Mouse (Mus musculus): ENCODE measurements at regions not wholly inside any gene's neighbourhood (a gene's known extent, or its start where the extent isn't known, plus 50 kb on each side); places are given as distances from the start of the nearest gene placed in this dataset.

DNA sequence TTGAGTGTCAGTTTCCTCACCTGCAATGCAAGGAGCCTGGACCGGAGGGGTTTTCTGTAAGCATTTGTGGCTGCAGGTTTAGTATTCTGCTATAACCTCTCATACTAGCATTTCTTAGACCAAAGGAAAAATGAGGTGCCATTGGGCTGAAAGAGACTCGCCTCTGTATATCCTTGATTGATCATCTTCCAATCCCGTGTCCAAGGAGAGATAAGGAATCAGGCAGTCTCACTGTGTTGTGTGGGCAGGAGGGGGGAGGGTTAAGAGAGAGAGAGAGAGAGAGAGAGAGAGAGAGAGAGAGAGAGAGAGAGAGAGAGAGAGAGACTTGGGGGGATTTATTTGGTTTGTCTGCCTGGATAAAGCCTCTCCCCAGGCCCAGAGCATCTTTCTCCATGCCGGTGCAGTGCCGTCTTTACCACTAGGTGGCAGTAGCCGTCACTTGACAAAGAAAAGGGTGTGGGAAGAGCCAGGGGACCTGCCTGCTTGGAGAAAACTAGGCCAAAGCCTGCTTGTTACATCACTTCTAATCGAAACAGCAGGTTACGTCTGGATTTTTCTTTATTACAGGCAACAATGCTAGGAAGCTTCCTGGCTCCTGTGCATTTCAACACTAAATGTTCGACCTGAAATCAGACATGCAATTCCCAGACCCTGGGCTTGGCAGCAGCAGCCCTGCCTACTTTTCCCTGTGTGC, 56.1 kb upstream of the Ces5a start:
- peak; percentile 90 for DNase-seq (ENCODE audit: low read depth, low spot score)

DNA sequence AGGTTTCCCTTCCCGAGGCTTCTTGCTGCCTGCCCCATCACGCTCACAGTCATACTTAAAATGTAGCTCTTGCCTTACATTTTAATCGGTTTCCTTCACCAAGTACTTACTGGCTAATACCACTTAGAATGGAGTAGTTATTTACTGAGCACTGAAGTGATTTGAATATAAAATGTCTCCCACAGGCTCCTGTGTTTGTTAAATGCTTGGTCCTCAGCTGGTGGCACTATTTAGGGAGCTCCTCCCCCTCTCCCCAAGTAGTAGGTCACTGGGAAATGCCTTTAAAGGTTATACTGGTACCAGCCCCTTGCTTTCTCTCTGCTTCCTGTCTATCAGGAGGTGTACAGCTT, 56.6 kb upstream of the Ces5a start:
- DNase-seq (ENCODE audit: low read depth, low spot score) = peak; percentile 47

DNA sequence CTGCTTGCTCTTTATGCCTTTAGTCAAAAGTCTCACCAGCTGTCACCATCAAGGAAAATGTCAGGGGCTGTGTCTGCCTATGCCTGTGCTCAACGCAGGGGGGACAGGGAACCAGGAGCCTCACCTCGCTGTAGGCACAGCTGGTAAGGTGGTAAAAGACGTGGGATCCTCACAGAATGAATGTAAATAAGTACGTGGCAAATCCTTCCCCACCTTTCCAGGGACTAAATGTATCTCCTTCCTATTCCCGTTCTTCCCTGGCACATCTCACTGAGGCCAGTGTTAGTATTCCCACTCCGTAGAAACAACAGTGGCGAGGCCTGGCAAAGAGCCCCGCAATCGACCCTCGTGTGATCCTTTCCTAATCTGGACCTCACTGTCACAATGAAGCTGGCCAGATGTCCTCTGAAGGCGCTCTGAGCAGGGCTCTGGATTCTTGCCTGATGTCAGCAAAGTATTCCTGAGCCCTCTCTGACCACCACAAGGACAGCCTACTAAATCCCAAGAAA, 63.0 kb upstream of the Ces5a start:
- DNase-seq (ENCODE audit: low read depth, low spot score) = no peak

- DNase-seq (ENCODE audit: low read depth, low spot score) = no peak
Observed at GRCm38 (mm10) chr8:93599306-93599705, 63.7 kb upstream of the Ces5a start.

GRCm38 (mm10) chr8:93599776-93600175, 64.1 kb upstream of the Ces5a start:
- DNase-seq (ENCODE audit: low read depth, low spot score) = no peak

- peak; percentile 18 for DNase-seq (ENCODE audit: low read depth, low spot score)
Observed at GRCm38 (mm10) chr8:93626807-93627526, 91.3 kb upstream of the Ces5a start.

GRCm38 (mm10) chr8:93627626-93628025, 92.0 kb upstream of the Ces5a start:
- no peak for DNase-seq (ENCODE audit: low read depth, low spot score)

- no peak for DNase-seq (ENCODE audit: low read depth, low spot score)
Observed at GRCm38 (mm10) chr8:93632896-93633295, 97.3 kb upstream of the Ces5a start.

DNA sequence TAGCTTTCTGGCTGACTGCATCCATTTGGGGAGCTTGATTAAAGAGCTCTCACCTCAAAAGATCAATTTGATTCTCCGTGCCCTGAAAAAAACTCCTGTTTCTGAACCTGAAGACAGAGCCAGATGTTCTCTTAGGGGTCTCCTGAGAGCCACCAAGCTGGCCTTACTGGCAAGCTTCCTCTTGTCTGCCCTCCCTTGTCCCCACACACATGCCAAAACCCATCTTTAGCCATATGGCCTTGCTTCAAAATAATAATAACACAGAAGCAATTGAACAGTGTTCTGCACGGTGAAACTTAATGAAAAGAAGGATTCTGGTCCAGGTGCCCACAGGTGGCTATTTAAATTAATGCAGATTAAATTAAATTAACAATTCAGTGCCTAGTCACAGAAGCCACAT, 107.1 kb upstream of the Ces5a start:
- no peak for DNase-seq (ENCODE audit: low read depth, low spot score)

DNA sequence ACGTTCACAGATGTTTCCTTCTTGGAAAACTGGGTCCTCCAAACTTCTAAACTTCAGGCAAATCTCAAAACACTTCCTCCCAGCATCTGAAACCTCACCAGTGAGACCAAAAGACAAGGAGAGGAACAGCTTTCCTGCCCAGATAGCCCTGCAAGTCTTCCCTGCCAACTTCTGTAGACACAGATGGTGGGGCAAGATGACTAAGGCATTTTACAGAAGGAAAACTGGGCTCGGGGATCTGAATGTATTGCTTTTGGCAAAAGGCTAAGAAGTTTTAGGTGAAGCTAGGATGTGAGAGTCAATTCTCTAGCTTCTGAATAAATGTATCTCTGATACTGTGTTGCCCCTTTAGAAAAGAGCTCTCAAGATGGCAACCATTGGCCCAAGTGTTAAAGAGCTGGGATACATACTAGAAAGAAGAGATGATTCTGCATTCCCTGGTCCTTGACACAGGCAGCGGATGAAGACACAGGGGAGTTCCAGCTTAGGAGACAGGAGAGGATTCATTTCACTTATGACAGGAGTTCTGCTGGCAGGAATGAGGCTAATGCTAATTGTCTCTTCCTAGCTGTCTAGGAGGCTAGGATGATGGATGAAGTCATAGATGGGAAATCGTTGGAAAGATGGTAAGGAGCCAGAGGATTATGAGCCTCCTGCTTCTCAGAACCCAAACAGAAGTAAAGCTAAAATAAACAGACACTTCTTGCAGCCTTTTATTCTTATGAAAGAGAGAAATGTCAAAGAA, 108.0 kb upstream of the Ces5a start:
- no peak for DNase-seq (ENCODE audit: low read depth, low spot score)

DNA sequence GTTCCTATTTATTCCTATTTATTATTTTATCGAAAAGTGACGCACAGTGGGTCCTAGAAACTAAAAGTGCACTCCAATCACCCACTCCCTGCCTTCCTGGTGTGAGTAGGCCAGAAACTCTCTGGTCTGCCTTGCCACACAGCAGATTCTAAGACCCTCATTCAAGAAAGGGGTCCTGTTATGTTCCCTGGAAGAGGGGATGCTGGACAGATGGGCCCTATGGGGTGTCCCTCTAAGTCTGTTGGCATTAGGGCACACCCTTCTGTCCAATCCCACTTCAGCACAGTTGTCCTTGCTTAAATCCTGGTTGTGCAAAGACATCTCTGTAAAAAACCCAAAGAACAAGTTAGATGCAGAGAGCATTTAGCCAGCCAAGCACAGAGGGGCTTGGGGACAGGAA, 117.8 kb upstream of the Ces5a start:
- DNase-seq (ENCODE audit: low read depth, low spot score) = no peak

DNA sequence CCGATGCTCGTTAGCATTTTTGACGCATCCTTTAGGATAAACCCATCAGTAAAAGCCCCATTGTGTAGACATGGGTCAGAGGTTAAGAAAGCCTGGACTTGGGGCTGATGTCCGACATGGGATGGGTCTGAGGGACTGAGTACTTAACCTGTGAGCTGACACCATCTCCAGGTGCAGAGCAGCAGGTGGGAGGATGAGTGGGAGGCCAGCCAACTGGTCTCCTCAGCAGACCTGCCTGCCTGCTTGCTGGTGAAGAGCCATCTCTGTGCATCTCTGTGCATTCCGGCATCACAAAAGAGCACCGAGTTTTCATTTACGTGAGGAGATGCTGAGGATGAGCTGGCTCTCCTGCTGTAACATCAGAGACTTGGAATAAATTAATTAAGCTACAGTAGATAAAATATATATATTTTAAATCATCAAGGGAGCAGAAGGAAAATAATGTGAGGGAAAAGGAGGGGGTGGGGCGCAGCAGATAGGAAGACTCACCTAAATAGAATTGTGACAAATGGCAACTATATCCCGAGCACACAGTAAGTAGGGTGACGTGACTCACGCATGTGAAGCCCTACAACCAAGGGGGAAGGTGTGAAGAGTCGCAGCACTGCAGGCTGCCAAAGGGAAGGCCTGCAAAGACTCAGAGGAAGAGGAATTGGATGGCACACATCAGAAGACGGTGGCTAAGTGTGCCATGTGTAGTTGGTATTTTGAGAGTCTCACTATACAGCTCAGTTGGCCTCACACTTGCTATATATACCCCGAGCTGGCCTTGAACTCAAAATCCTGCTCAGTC, 118.5 kb upstream of the Ces5a start:
- DNase-seq (ENCODE audit: low read depth, low spot score) = no peak

- DNase-seq (ENCODE audit: low read depth, low spot score) = no peak
Observed at GRCm38 (mm10) chr8:93655752-93656151, 120.1 kb upstream of the Ces5a start.

GRCm38 (mm10) chr8:93661739-93662138, 126.1 kb upstream of the Ces5a start:
- peak; percentile 92 for DNase-seq (ENCODE audit: low read depth, low spot score)

GRCm38 (mm10) chr8:93662219-93662618, 126.6 kb upstream of the Ces5a start:
- DNase-seq (ENCODE audit: low read depth, low spot score) = peak; percentile 8

DNA sequence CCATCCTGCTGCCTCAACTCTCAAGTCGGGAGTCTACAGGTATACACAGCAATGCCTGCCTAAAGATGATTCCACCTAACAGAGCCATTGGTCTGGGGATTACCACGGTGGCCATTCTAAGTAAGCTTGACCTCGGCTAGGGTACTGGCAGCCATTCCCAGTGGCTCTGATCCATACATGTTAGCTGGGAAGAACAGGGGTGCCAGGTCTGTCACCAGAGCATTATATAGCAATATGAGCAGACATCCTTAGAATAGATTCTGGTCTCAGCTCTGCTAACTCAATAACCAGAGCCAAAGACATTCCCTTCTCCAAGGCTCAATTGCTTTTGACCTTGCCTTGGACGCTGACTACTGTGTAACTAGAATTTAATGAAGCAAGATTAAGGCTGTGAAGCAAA, 128.2 kb upstream of the Ces5a start:
- DNase-seq (ENCODE audit: low read depth, low spot score) = no peak

DNA sequence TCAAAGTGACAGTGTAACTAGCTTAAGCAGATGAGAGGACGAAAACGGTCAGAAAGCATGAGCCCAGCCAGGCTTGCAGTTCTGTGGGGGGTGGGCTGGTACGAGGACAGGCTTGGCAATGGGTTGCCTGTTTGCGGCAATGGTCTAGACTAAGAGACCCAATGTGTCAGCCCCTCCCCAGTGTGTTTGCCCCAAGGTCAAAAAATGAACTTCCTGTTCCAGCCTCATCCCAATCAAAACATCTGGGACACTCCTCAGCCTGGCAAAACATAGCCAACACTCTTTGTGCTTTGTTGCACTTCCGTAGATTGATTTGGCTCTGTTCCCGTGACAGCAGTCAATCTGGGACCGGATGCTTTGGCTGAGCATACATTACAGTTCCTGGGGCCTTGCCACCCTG, 132.7 kb upstream of the Ces5a start:
- no peak for DNase-seq (ENCODE audit: low read depth, low spot score)

- no peak for DNase-seq (ENCODE audit: low read depth, low spot score)
Observed at GRCm38 (mm10) chr8:93674721-93675120, 135.0 kb upstream of the Gnao1 start.

DNA sequence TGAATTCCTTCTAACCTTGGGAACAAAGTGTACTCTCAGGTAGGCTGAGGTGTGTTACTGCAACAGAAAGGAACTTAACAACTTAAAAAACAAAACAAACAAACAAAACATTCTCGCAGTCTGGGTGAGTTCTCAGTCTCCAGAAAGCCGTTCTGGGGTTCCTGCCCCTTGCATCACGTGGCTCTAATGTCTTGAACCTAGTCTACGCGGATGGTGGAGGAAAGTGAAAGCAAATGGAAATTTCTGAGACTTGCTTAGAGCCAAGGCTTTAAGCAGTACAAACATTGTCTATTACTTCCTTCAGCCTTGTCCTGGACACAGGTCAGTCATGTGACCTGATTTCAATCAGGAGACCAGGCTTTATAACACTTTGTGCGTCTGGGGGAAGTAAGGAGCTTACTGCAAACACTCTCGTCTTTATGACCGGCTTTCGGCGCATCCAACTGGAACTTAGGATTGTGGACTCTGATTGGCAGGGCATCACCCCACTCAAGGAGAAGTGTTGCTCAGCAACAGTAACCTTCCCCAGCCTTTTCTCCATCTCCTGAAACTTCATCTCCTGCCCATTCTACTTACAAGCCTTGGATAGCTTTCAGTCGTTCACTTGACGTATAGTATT, 125.9 kb upstream of the Gnao1 start:
- no peak for DNase-seq (ENCODE audit: low read depth, low spot score)

- no peak for DNase-seq (ENCODE audit: low read depth, low spot score)
Observed at GRCm38 (mm10) chr8:93684392-93684791, 125.4 kb upstream of the Gnao1 start.

GRCm38 (mm10) chr8:93688845-93689244, 120.9 kb upstream of the Gnao1 start:
- no peak for DNase-seq (ENCODE audit: low read depth, low spot score)

Measured in ES-CJ7 (cell line).